Mouse (Mus musculus) hindbrain, embryonic 11.5 days (tissue): Measurements from ENCODE around the gene Lypd9. TPM values are rescaled to one million over a fixed set of nuclear protein-coding genes. Genes with fewer than 3 reads are reported as not detected.
"Not testable (repeated sequence)": the region's sequence is repeated elsewhere in the genome, so short reads cannot be mapped to it uniquely, and the experiment has no call there.

Source experiments
- ATAC-seq: fragments of 200-750 bp; cut with Nextera tagmentation; 2 replicates; pipeline ENCODE4 v1.8.0; 2017; ENCODE audit warnings: mild to moderate bottlenecking, moderate TSS enrichment, moderate library complexity; ENCODE audit not compliant: low FRiP score
- DNase-seq: peaks from one replicate; pipeline ENCODE4 v3.0.0-alpha.2; 2015; ENCODE audit warnings: low spot score
- H3K27ac ChIP-seq: fragments of 300-500 bp; sonication (generic); 2 replicates; pipeline ENCODE4 v1.5.1; 2014; ENCODE audit warnings: mild to moderate bottlenecking, low read depth, low read length
- H3K27me3 ChIP-seq: fragments of 300-500 bp; sonication (generic); 2 replicates; pipeline ENCODE4 v1.6.1; 2014; ENCODE audit warnings: mild to moderate bottlenecking, low read length, moderate library complexity, mixed read lengths; ENCODE audit not compliant: control insufficient read depth, insufficient read depth
- H3K36me3 ChIP-seq: fragments of 300-500 bp; sonication (generic); 2 replicates; pipeline ENCODE4 v1.6.1; 2014; ENCODE audit warnings: mild to moderate bottlenecking, low read length, moderate library complexity, mixed read lengths; ENCODE audit not compliant: control insufficient read depth, insufficient read depth
- H3K4me1 ChIP-seq: fragments of 300-500 bp; sonication (generic); replicated peaks from 2 replicates; pipeline ENCODE4 v1.6.1; 2014; ENCODE audit warnings: low read length, mixed read lengths; ENCODE audit not compliant: control insufficient read depth, insufficient read depth
- H3K4me2 ChIP-seq: fragments of 300-500 bp; sonication (generic); replicated peaks from 2 replicates; pipeline ENCODE4 v1.6.1; 2014; ENCODE audit warnings: mild to moderate bottlenecking, low read depth, low read length
- H3K4me3 ChIP-seq: fragments of 300-500 bp; sonication (generic); 2 replicates; pipeline ENCODE4 v1.5.1; 2014; ENCODE audit warnings: low read depth, low read length
- H3K9ac ChIP-seq: fragments of 300-500 bp; sonication (generic); 2 replicates; pipeline ENCODE4 v1.6.1; 2014; ENCODE audit warnings: low read depth, low read length
- H3K9me3 ChIP-seq: fragments of 300-500 bp; sonication (generic); 2 replicates; pipeline ENCODE4 v1.6.1; 2016; ENCODE audit warnings: low read length; ENCODE audit not compliant: control insufficient read depth
- WGBS: fragments of 180-500 bp; shearing (Covaris S2); extraction: QIAGEN DNeasy Blood & Tissue Kit; methylation state at CpG from one replicate; pipeline ENCODE4 v1.1.7; 2014; 5-methylcytosine and 5-hydroxymethylcytosine counted together
- polyA plus RNA-seq: library from polyadenylated mRNA; unstranded; fragments of >200 nt; fragmentation: Nextera tagmentation; extraction: Ambion mirVana; gene quantifications from 2 replicates; pipeline ENCODE4 v1.2.1, GENCODE M21; 2014

Lypd9 gene
- not detected in 2 replicates for polyA plus RNA-seq

DNA sequence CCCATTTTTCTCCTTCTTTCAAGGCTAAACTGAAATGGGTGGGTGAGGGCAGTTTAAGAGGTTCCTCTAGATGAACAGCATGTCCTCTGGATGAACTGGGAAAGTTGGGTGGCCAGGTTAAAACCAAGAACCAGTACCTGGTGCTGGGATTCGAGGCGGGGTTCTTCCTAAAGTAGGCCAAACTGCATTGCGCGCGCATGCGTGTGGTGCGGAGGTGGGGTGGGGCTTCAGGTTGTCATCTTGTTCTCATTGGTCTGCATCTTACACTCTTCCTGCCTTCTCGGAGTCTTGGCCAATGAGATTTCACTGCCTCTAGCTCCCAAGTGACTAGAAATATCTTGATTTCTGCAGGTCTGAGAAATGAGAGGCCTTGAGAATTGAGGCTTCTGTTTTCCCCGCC, at the start of gene Lypd9:
TSS of gene Lypd9 (minus strand) at position 165 of the 400 bp plus-strand sequence.
- no peak for DNase-seq
- H3K27me3 ChIP-seq, result no peaks in the 10 kb centered on the region
- H3K27ac ChIP-seq, result no peak within 1 kb of the TSS
- WGBS, result 95% methylated on average over 9 of the region's 9 CpGs
- H3K4me2 ChIP-seq, result no peak within 1 kb of the TSS
- no peak within 1 kb of the TSS for H3K9ac ChIP-seq
- no peak within 1 kb of the TSS for H3K4me3 ChIP-seq
- no peaks in the 10 kb centered on the region for H3K9me3 ChIP-seq
- H3K36me3 ChIP-seq, result no peaks in the 10 kb centered on the region
- no peak for ATAC-seq
- H3K4me1 ChIP-seq, result no peaks in the 10 kb centered on the region

DNA sequence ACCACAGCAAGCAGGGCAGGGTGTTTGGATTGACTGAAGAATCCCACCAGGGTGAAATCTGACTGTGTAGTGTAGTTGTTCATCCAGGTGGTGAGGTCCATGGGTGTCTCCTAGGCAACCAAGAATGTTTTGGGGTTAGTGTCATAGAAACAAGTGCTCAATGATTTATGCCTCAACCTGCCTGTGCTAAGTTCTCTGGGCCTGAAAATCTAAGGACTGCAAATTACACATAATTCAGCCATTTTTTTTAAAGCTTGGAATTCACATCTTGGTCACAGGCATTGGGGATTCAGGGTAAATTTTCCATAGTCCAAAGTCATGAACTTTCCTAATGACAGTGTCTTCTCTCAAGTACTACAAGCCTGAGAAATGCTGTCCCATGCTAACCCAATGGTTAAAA, 49.7 kb upstream of the Lypd9 start, which contains the start of gene Olfr331:
TSS of gene Olfr331 (minus strand) at position 101 of the 400 bp plus-strand sequence.
- not testable (repeated sequence) for H3K36me3 ChIP-seq, ATAC-seq, H3K27me3 ChIP-seq, H3K9me3 ChIP-seq, DNase-seq, H3K4me2 ChIP-seq, H3K4me1 ChIP-seq, H3K27ac ChIP-seq, H3K9ac ChIP-seq, H3K4me3 ChIP-seq

DNA sequence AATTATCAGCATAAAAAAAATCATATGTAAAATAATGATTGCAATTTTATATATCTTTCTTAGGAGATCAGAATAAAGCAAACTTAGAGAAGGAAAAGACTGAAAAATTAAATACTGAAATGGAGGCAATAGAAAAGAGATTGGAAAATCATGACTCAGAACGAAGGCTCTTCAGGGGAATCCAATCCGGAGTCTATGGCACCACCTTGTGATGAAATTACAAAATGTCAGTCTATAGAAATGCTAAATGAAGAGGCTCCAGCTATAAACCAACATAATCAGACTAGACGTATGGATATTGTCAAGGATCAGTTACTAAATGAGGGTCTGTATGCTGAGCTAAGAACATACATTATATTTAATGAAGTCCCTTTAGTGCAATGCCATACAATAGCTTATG, 46.6 kb upstream of the Lypd9 start:
- peak; percentile 5 for DNase-seq
- no peak overlapping the region for H3K27ac ChIP-seq
- no peak for ATAC-seq
- no peak overlapping the region for H3K4me2 ChIP-seq
- H3K4me1 ChIP-seq, result no peaks in the 10 kb centered on the region
- WGBS, result 65% methylated on average over 3 of the region's 3 CpGs
- H3K9ac ChIP-seq, result no peak overlapping the region
- no peaks in the 10 kb centered on the region for H3K36me3 ChIP-seq
- H3K4me3 ChIP-seq, result no peak overlapping the region
- H3K9me3 ChIP-seq, result no peaks in the 10 kb centered on the region
- no peaks in the 10 kb centered on the region for H3K27me3 ChIP-seq

DNA sequence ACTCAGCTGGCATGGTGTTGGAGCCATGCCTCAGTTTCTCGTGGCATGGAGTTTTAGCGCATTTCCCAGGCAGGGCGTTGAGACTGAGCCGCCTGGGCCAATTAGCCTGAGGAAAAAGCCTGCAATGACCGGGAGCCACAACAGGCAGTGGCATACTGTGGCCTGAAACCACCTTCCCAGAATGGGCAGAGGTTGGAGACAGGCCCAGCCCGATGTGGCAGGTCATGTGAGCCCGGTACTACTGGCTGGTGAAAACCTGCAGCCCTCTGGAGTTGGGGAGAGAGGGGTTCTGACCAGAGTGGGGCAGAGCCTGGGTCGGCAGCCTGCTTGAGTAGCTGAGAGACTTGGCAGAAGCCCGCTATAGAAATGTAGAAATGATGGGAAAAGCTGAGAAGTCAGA, 46.0 kb upstream of the Lypd9 start:
- no peak overlapping the region for H3K27ac ChIP-seq
- H3K4me3 ChIP-seq, result no peak overlapping the region
- no peak overlapping the region for H3K4me2 ChIP-seq
- H3K27me3 ChIP-seq, result no peaks in the 10 kb centered on the region
- H3K9me3 ChIP-seq, result no peaks in the 10 kb centered on the region
- H3K4me1 ChIP-seq, result no peaks in the 10 kb centered on the region
- ATAC-seq (no peak), DNase-seq (no peak)
- H3K9ac ChIP-seq, result no peak overlapping the region
- 87% methylated on average over 9 of the region's 9 CpGs for WGBS
- no peaks in the 10 kb centered on the region for H3K36me3 ChIP-seq

DNA sequence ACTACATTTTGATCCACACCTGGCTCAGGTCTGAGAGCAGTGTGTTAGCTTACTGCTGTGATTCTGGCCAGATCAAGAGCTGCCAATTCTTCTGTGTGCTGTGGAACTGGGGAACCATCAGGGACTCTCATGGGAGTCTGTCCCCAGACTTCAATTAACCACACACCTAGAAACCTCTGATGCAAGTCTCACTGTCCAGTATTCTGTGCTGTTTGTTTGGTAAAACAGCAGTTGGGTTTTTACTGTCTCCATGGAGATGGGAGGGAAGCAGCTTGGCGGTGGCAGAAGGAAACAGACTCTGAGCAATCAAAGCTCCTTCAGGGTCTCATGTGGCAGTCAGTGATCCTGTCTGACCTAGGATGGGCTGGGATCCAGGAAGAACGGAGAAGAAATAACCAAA, 39.7 kb upstream of the Lypd9 start, which contains the start of gene Olfr332:
TSS of gene Olfr332 (minus strand) at position 101 of the 400 bp plus-strand sequence.
- no peaks in the 10 kb centered on the region for H3K27me3 ChIP-seq
- no peak for DNase-seq
- H3K9ac ChIP-seq, result no peak within 1 kb of the TSS
- H3K36me3 ChIP-seq, result no peaks in the 10 kb centered on the region
- H3K27ac ChIP-seq, result no peak within 1 kb of the TSS
- no peak within 1 kb of the TSS for H3K4me3 ChIP-seq
- no peaks in the 10 kb centered on the region for H3K9me3 ChIP-seq
- no peaks in the 10 kb centered on the region for H3K4me1 ChIP-seq
- ATAC-seq, result no peak
- no peak within 1 kb of the TSS for H3K4me2 ChIP-seq
- 89% methylated on average over 2 of the region's 2 CpGs for WGBS

DNA sequence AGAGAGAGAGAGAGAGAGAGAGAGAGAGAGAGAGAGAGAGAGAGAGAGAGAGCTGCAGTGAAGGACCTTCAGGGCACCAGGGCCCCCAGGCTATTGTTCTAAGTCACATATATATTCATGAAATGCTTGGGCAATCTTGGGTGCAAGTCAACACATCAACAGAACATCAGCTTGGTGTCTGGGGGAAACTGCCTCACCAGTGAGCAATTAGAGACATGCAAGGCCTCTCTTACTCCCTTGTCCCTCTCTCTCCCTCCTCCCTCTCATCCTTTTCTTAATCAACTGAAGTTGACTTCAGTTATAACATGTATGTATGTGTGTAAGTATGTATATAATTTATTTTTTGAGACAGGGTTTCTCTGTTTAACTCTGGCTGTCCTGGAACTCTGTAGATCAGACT, 9.4 kb upstream of the Lypd9 start, which contains the start of gene Olfr30:
TSS of gene Olfr30 (minus strand) at position 101 of the 400 bp plus-strand sequence.
- no peak for ATAC-seq
- DNase-seq, result no peak
- Histone ChIP-seq H3K9me3 (no peaks in the 10 kb centered on the region), H3K27ac (no peak within 1 kb of the TSS), H3K27me3 (no peaks in the 10 kb centered on the region), H3K9ac (no peak within 1 kb of the TSS), H3K4me2 (no peak within 1 kb of the TSS), H3K4me1 (no peaks in the 10 kb centered on the region), H3K36me3 (no peaks in the 10 kb centered on the region), H3K4me3 (no peak within 1 kb of the TSS)

DNA sequence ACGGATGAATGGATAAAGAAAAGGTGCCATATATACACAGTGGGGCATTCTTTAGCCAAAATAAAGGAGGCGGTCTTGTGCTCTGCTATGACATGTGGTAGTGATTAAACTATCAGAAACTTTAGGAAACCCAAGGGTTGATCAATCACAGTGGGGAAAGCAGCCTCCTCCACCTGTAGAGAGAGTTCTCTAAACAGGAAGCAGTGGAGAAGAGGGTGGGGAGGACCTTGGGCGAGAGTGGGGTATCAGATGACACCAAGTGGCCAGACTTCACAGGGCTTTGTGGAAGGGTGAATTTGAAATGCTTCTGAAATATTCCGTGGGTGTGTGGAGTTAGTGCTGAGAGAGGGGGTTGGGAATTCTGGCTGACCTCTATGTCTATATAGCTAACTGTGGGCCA, 869 bp upstream of the Lypd9 start:
- DNase-seq (peak; percentile 9), ATAC-seq (no peak)
- no peak overlapping the region for H3K27ac ChIP-seq
- H3K4me1 ChIP-seq, result no peaks in the 10 kb centered on the region
- no peaks in the 10 kb centered on the region for H3K27me3 ChIP-seq
- no peak overlapping the region for H3K4me3 ChIP-seq
- no peaks in the 10 kb centered on the region for H3K9me3 ChIP-seq
- no peaks in the 10 kb centered on the region for H3K36me3 ChIP-seq
- H3K9ac ChIP-seq, result no peak overlapping the region
- no peak overlapping the region for H3K4me2 ChIP-seq
- 52% methylated on average over 4 of the region's 4 CpGs for WGBS

DNA sequence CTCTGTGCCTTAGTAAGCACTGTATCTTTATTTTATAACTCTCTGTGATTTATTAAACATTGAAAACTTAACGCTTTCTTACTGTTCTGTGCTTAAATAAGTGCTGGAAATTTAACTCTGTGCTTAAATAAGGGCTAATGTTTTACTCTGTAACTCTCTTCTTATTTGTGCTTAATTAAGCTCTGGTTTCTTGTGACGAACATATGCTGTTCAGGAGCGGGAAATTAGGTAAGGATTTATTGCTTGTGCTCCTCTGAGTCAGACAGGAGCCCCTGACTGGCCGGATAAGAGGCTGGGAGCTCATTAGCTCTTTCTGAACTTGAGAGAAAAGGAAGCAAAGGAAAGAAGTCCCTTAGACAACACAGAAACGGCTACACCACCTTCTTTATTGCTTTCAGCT, 14.9 kb downstream of the Lypd9 start:
- no peak overlapping the region for H3K27ac ChIP-seq
- H3K4me3 ChIP-seq, result no peak overlapping the region
- H3K9me3 ChIP-seq, result no peaks in the 10 kb centered on the region
- H3K4me2 ChIP-seq, result no peak overlapping the region
- H3K4me1 ChIP-seq, result no peaks in the 10 kb centered on the region
- DNase-seq, result no peak
- no peak overlapping the region for H3K9ac ChIP-seq
- no peaks in the 10 kb centered on the region for H3K27me3 ChIP-seq
- no peak for ATAC-seq
- WGBS, result 77% methylated on average over 5 of the region's 5 CpGs
- H3K36me3 ChIP-seq, result no peaks in the 10 kb centered on the region

DNA sequence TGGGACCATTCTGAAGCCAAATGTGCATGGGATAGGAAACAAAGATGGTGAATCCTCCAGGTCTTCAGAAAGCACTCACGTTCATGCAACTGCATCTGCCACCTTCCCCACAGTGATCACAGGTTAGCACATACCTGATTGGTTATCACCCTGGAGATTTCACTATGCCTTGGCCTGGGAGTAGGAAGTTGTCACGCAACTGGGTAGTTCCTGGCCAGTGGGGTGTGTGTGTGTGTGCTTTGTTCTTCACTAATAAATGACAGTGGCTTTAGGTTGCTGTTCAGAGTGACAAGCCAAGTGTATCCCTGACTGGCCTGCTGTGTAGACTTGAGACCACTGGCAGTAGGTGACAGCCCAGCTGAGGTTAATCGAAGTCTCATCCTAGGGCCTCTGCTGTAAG, 20.5 kb downstream of the Lypd9 start, which contains the start of gene Gm12253:
TSS of gene Gm12253 (plus strand) at position 301 of the 400 bp plus-strand sequence.
- no peaks in the 10 kb centered on the region for H3K9me3 ChIP-seq
- no peaks in the 10 kb centered on the region for H3K36me3 ChIP-seq
- H3K4me2 ChIP-seq, result no peak within 1 kb of the TSS
- WGBS, result 93% methylated on average over 3 of the region's 3 CpGs
- no peaks in the 10 kb centered on the region for H3K4me1 ChIP-seq
- no peaks in the 10 kb centered on the region for H3K27me3 ChIP-seq
- H3K4me3 ChIP-seq, result no peak within 1 kb of the TSS
- H3K27ac ChIP-seq, result no peak within 1 kb of the TSS
- DNase-seq, result no peak
- H3K9ac ChIP-seq, result no peak within 1 kb of the TSS
- ATAC-seq, result no peak
